Mouse (Mus musculus) urinary bladder, postnatal 14 days (tissue): ENCODE data around the gene Esrrg.

ENCODE experiments used
- DNase-seq: peaks from one replicate; pipeline ENCODE4 v3.0.0; 2021; ENCODE audit warnings: low spot score

Esrrg gene

GRCm38 (mm10) chr1:187649871-187650270 is 41.3 kb downstream of the Esrrg start:
- peak; percentile 18 for DNase-seq

- no peak for DNase-seq
These were observed 42.4 kb downstream of the Esrrg start for GRCm38 (mm10) chr1:187650786-187651687.

- peak; percentile 26 for DNase-seq
These were observed 43.2 kb downstream of the Esrrg start for GRCm38 (mm10) chr1:187651688-187652241.

GRCm38 (mm10) chr1:187652445-187652844 is 43.9 kb downstream of the Esrrg start:
- no peak for DNase-seq

GRCm38 (mm10) chr1:187653390-187653789 is 44.8 kb downstream of the Esrrg start:
- no peak for DNase-seq

GRCm38 (mm10) chr1:187660963-187661362 is 52.4 kb downstream of the Esrrg start:
- DNase-seq: no peak

- DNase-seq: peak; percentile 21
These were observed 53.6 kb downstream of the Esrrg start for GRCm38 (mm10) chr1:187662083-187662609.

GRCm38 (mm10) chr1:187663376-187663775 is 54.8 kb downstream of the Esrrg start:
- no peak for DNase-seq

GRCm38 (mm10) chr1:187664261-187664660 is 55.7 kb downstream of the Esrrg start:
- no peak for DNase-seq

- DNase-seq: no peak
These were observed 57.5 kb downstream of the Esrrg start for GRCm38 (mm10) chr1:187665901-187666600.

GRCm38 (mm10) chr1:187669746-187670145 is 61.2 kb downstream of the Esrrg start:
- DNase-seq: no peak

- DNase-seq: no peak
These were observed 63.9 kb downstream of the Esrrg start for GRCm38 (mm10) chr1:187672446-187672845.

- no peak for DNase-seq
These were observed 66.2 kb downstream of the Esrrg start for GRCm38 (mm10) chr1:187674771-187675186.

GRCm38 (mm10) chr1:187676626-187677025 is 68.0 kb downstream of the Esrrg start:
- DNase-seq: no peak

- no peak for DNase-seq
These were observed 70.7 kb downstream of the Esrrg start for GRCm38 (mm10) chr1:187679246-187679645.

- no peak for DNase-seq
These were observed 75.9 kb downstream of the Esrrg start for GRCm38 (mm10) chr1:187684519-187684918.

GRCm38 (mm10) chr1:187691846-187692525 is 83.4 kb downstream of the Esrrg start:
- no peak for DNase-seq

GRCm38 (mm10) chr1:187694865-187695264 is 86.3 kb downstream of the Esrrg start:
- no peak for DNase-seq

- no peak for DNase-seq
These were observed 89.6 kb downstream of the Esrrg start for GRCm38 (mm10) chr1:187698201-187698600.

GRCm38 (mm10) chr1:187700963-187701362 is 92.4 kb downstream of the Esrrg start:
- no peak for DNase-seq

- DNase-seq: no peak
These were observed 96.3 kb downstream of the Esrrg start for GRCm38 (mm10) chr1:187704921-187705320.

GRCm38 (mm10) chr1:187705348-187705747 is 96.8 kb downstream of the Esrrg start:
- DNase-seq: no peak
